Mouse (Mus musculus): ENCODE data around the gene Wdr73. TPM values are rescaled to one million over a fixed set of nuclear protein-coding genes. Genes with fewer than 3 reads are reported as not detected.

Wdr73 gene
- polyA plus RNA-seq, 1 experiment from 2014 or later: 35.8 TPM

DNA sequence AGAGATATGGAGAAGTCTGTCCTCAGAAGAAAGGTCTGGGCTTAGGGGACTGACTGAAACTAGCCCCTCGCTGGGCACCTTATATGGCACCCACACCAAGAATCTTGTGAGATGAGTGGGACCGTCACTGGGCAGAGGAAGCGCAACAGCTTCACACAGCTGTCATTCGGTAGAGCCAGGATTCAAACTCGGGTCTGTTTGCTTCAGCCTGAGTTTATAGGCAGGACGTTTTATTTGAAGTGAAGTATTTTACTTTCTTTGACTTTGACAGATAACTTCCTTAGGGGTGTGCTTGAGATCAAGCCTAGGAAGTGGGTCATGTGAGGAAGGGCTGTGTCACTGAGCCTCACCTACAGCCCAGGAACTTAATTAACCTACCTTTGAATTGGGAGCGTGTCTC lies 35.5 kb downstream of the Wdr73 start:
- Histone ChIP-seq H3K27ac (ENCODE audit: low read depth, low read length) (no peak overlapping the region), H3K4me1 (ENCODE audit: control insufficient read depth, insufficient read depth, low read depth, low read length) (peaks cover 32% of the 10 kb centered on the region), H3K9ac (ENCODE audit: low read depth, low read length) (no peak overlapping the region), H3K27me3 (replicated peaks; ENCODE audit: control insufficient read depth, insufficient read depth, low read length) (no peaks in the 10 kb centered on the region), H3K4me2 (ENCODE audit: low read length) (no peak overlapping the region), H3K36me3 (ENCODE audit: control insufficient read depth, insufficient read depth, low read length) (peaks cover 21% of the 10 kb centered on the region), H3K9me3 (ENCODE audit: control insufficient read depth, low read length) (no peaks in the 10 kb centered on the region), H3K4me3 (ENCODE audit: low read length) (no peak overlapping the region)
- ATAC-seq: no peak
- WGBS: 92% methylated on average over 7 of the region's 7 CpGs

DNA sequence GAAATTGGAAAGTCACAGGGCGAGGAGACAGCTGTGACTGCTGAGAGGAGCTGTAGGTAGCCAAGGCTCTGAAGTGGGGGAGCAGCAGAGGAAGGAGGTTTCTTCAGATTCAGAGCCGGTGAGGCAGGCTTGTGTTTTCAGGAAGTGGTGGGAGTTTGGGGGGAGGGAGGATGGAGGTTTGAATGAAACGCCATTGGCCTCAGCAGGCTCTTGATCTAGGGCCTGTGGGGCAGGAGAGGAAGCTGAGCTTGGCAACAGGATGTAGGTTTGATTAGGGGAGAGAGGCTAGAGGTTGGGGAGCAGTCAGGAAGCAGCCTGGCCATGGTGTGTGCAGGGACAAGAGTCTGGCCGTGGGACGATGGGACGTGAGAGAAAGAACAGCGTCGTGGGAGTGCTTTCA lies 36.2 kb downstream of the Wdr73 start:
- peaks cover 34% of the 10 kb centered on the region for H3K4me1 ChIP-seq (ENCODE audit: control insufficient read depth, insufficient read depth, low read depth, low read length)
- H3K27ac ChIP-seq (ENCODE audit: low read depth, low read length): no peak overlapping the region
- no peak for ATAC-seq
- no peak overlapping the region for H3K9ac ChIP-seq (ENCODE audit: low read depth, low read length)
- H3K27me3 ChIP-seq (replicated peaks; ENCODE audit: control insufficient read depth, insufficient read depth, low read length): no peaks in the 10 kb centered on the region
- WGBS: 85% methylated on average over 8 of the region's 8 CpGs
- H3K9me3 ChIP-seq (ENCODE audit: control insufficient read depth, low read length): no peaks in the 10 kb centered on the region
- no peak overlapping the region for H3K4me2 ChIP-seq (ENCODE audit: low read length)
- peaks cover 19% of the 10 kb centered on the region for H3K36me3 ChIP-seq (ENCODE audit: control insufficient read depth, insufficient read depth, low read length)
- no peak overlapping the region for H3K4me3 ChIP-seq (ENCODE audit: low read length)

DNA sequence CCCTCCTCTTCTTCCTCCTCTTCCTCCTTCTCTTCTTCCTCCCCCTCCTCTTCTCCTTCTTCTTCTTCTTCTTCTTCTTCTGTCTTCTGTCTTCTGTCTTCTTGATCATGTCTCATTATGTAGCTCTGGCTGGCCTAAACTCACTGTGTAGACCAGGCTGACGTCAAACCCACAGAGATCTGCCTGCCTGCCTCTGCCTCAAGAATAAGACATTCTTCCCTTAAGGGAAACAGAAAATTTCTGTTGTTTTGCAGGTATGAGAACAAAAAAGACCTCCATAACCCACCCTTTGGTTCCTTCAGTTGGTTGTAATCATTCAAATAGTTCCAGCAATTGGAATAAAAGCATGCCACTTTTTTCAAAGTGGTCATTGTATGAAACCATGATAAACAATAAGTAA lies 36.9 kb downstream of the Wdr73 start:
- H3K27me3 ChIP-seq (replicated peaks; ENCODE audit: control insufficient read depth, insufficient read depth, low read length): no peaks in the 10 kb centered on the region
- no peak overlapping the region for H3K27ac ChIP-seq (ENCODE audit: low read depth, low read length)
- no peak overlapping the region; the same call in 1 of the 2 replicates for H3K4me2 ChIP-seq (ENCODE audit: low read length)
- H3K4me1 ChIP-seq (ENCODE audit: control insufficient read depth, insufficient read depth, low read depth, low read length): peaks cover 34% of the 10 kb centered on the region
- WGBS: 48% methylated on average over 1 of the region's 1 CpGs
- H3K9ac ChIP-seq (ENCODE audit: low read depth, low read length): no peak overlapping the region
- no peak for ATAC-seq
- H3K9me3 ChIP-seq (ENCODE audit: control insufficient read depth, low read length): no peaks in the 10 kb centered on the region
- peaks cover 19% of the 10 kb centered on the region for H3K36me3 ChIP-seq (ENCODE audit: control insufficient read depth, insufficient read depth, low read length)
- H3K4me3 ChIP-seq (ENCODE audit: low read length): no peak overlapping the region

DNA sequence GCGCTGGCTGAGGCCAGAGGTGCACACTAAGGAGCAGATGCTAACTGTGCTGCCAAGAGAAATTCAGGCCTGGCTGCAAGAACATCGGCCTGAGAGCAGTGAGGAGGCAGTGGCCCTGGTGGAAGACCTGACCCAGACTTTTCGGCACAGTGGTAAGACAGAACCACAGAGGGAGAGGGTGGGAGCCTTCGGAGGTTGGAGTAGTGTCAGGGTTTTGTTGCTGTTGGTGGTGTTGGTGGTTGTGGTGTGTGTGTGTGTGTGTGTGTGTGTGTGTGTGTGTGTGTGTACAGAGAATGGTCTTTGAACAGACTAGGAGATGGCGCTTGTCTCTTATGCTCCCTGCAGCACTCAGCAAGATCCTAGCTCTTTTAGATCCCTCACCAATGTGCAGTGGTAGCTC lies 37.5 kb downstream of the Wdr73 start:
- H3K4me3 ChIP-seq (ENCODE audit: low read length): no peak overlapping the region; the same call in 1 of the 2 replicates

DNA sequence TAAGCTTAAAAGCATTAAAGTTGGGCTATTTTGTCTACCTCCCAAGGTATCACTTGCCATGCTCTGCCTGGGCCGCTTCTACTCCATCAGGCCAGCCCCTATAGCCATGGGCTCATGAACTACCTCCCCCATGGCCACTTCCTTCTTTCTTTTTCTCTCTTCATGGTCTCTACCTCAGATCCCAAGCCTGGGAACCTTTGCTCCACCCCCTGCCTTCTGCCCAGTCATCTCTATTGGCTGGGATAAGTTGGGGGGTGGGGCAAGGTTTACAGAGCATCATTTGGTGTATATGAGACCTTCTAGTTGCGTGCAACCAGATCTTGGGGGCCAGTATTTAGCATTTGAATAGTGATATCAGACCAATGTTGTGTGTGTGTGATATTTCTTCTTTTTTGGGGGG lies 38.6 kb downstream of the Wdr73 start:
- Histone ChIP-seq H3K4me3 (ENCODE audit: low read length) (peak overlapping the region; percentile 6; the same call in 1 of the 2 replicates), H3K4me1 (ENCODE audit: control insufficient read depth, insufficient read depth, low read depth, low read length) (peaks cover 34% of the 10 kb centered on the region), H3K27me3 (replicated peaks; ENCODE audit: control insufficient read depth, insufficient read depth, low read length) (no peaks in the 10 kb centered on the region), H3K36me3 (ENCODE audit: control insufficient read depth, insufficient read depth, low read length) (peaks cover 8% of the 10 kb centered on the region), H3K27ac (ENCODE audit: low read depth, low read length) (no peak overlapping the region), H3K9me3 (ENCODE audit: control insufficient read depth, low read length) (no peaks in the 10 kb centered on the region), H3K4me2 (ENCODE audit: low read length) (peak overlapping the region; percentile 82), H3K9ac (ENCODE audit: low read depth, low read length) (no peak overlapping the region)
- ATAC-seq: no peak
- WGBS: 77% methylated on average over 2 of the region's 2 CpGs

More for the DNA sequence above, 37.5 kb downstream of the Wdr73 start:
- H3K36me3 ChIP-seq (ENCODE audit: control insufficient read depth, insufficient read depth, low read length): peaks cover 18% of the 10 kb centered on the region
- 80% methylated on average over 5 of the region's 5 CpGs for WGBS
- no peaks in the 10 kb centered on the region for H3K9me3 ChIP-seq (ENCODE audit: control insufficient read depth, low read length)
- H3K27ac ChIP-seq (ENCODE audit: low read depth, low read length): no peak overlapping the region
- peaks cover 34% of the 10 kb centered on the region for H3K4me1 ChIP-seq (ENCODE audit: control insufficient read depth, insufficient read depth, low read depth, low read length)
- H3K27me3 ChIP-seq (replicated peaks; ENCODE audit: control insufficient read depth, insufficient read depth, low read length): no peaks in the 10 kb centered on the region
- peak overlapping the region; percentile 51 for H3K9ac ChIP-seq (ENCODE audit: low read depth, low read length)
- H3K4me2 ChIP-seq (ENCODE audit: low read length): peak overlapping the region; percentile 41
- ATAC-seq: no peak

DNA sequence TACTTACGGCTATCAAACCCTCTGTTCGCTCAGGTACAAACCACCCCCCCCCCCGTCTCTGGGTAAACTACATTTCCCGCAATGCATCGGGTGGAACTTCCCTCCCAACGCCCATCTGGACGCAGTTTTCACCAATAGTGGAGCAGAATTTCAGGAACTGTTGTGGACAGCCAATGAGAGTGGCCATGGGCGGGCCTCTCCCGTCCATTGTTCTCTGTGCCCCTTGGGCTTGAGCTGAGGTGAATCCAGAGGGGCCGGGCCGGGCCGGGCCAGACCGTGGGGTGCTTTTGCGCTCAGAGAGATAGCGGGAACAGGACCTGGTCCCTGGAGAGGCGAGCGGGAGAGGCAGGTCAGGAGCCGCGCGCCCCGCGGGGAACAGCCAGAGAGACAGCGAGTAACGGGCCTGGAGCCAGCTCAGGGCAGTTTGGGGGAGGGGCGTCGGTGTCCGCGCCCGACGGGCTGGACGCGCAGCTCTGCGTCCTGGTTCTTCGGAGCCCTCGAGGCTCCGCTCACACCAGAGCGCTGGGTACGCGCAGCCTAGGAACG lies 40.3 kb downstream of the Wdr73 start, which contains the start of gene Zscan2:
Gene Zscan2 (plus strand): TSS at position 192 of the 546 bp plus-strand sequence.
- H3K9ac ChIP-seq (ENCODE audit: low read depth, low read length): peak within 1 kb of the TSS; percentile 98
- H3K4me1 ChIP-seq (ENCODE audit: control insufficient read depth, insufficient read depth, low read depth, low read length): peaks cover 34% of the 10 kb centered on the region
- H3K27me3 ChIP-seq (replicated peaks; ENCODE audit: control insufficient read depth, insufficient read depth, low read length): no peaks in the 10 kb centered on the region
- peak within 1 kb of the TSS; percentile 86 for H3K4me2 ChIP-seq (ENCODE audit: low read length)
- under 1% methylated on average over 40 of the region's 40 CpGs for WGBS
- ATAC-seq: peak; percentile 99
- peak within 1 kb of the TSS; percentile 93 for H3K27ac ChIP-seq (ENCODE audit: low read depth, low read length)
- H3K36me3 ChIP-seq (ENCODE audit: control insufficient read depth, insufficient read depth, low read length): peaks cover 8% of the 10 kb centered on the region
- peak within 1 kb of the TSS; percentile 93 for H3K4me3 ChIP-seq (ENCODE audit: low read length)
- H3K9me3 ChIP-seq (ENCODE audit: control insufficient read depth, low read length): no peaks in the 10 kb centered on the region

DNA sequence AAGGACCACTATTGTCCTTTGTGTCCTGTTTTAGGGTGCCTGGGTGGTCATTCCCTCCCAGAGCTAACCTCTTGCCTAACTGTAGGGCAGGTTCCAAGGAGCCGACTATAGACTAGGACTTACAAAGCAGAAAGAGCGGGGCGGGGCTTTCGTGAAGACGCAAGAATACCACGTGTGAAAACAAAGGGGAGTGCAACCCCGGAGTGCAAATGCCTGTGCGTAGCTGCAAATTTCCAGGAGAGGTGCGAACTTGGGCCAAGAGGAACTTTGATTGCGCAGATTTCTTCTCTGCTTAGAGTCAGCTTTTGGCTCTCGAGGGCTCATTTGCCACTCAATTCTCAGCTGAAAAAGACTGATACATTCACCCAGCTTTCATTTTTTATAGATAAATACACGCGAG lies 40.8 kb downstream of the Wdr73 start:
- peaks cover 3% of the 10 kb centered on the region; the same call in 1 of the 2 replicates for H3K36me3 ChIP-seq (ENCODE audit: control insufficient read depth, insufficient read depth, low read length)
- peak; percentile 55 for ATAC-seq
- no peaks in the 10 kb centered on the region for H3K9me3 ChIP-seq (ENCODE audit: control insufficient read depth, low read length)
- peak overlapping the region; percentile 51; the same call in 1 of the 2 replicates for H3K27ac ChIP-seq (ENCODE audit: low read depth, low read length)
- under 1% methylated on average over 13 of the region's 13 CpGs for WGBS
- peaks cover 31% of the 10 kb centered on the region for H3K4me1 ChIP-seq (ENCODE audit: control insufficient read depth, insufficient read depth, low read depth, low read length)
- H3K27me3 ChIP-seq (replicated peaks; ENCODE audit: control insufficient read depth, insufficient read depth, low read length): no peaks in the 10 kb centered on the region
- peak overlapping the region; percentile 93 for H3K4me3 ChIP-seq (ENCODE audit: low read length)
- H3K9ac ChIP-seq (ENCODE audit: low read depth, low read length): peak overlapping the region; percentile 66
- H3K4me2 ChIP-seq (ENCODE audit: low read length): peak overlapping the region; percentile 86

DNA sequence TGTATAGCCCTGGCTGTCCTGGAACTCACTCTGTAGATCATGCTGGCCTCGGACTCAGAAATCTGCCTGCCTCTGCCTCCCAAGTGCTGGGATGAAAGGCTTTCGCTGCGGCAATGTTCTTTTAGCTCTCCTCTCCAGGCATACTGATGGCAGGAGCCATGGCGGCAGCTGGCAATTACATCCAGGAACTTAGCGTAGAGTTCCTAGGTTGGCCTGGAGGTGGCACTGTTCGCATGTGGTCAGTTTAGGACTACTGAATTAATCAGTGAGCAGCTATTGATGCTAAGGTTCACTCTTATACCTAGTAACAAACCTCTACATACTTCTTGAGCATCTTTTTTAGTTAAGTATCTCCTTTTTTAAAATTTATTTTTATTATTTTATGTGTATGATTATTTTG lies 43.9 kb downstream of the Wdr73 start:
- no peaks in the 10 kb centered on the region for H3K27me3 ChIP-seq (replicated peaks; ENCODE audit: control insufficient read depth, insufficient read depth, low read length)
- no peak for ATAC-seq

DNA sequence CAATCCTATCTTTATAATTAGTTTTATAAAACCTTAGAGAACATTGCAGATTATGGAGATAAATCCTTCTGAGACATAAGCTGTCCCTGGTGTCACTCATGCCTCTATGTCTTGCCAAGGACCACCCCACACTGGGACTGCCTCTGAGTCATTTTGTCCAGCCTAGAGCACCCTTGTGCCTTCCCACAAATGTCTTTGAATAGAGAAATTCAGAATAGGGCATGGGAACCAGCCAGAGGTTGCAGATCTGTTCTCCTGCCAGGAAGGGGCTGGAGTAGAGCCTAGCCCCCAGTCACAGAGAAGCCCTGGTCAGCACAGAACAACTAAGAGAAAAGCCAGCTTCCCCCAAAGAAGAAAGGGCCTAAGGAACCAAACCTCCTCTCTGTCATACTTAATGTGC lies 45.8 kb downstream of the Wdr73 start:
- ATAC-seq: peak; percentile 72
- H3K27me3 ChIP-seq (replicated peaks; ENCODE audit: control insufficient read depth, insufficient read depth, low read length): no peaks in the 10 kb centered on the region
- no peak overlapping the region for H3K4me2 ChIP-seq (ENCODE audit: low read length)
- no peak overlapping the region for H3K4me3 ChIP-seq (ENCODE audit: low read length)
- peaks cover 3% of the 10 kb centered on the region for H3K4me1 ChIP-seq (ENCODE audit: control insufficient read depth, insufficient read depth, low read depth, low read length)
- H3K9me3 ChIP-seq (ENCODE audit: control insufficient read depth, low read length): no peaks in the 10 kb centered on the region
- H3K36me3 ChIP-seq (ENCODE audit: control insufficient read depth, insufficient read depth, low read length): no peaks in the 10 kb centered on the region
- no peak overlapping the region; the same call in 1 of the 2 replicates for H3K27ac ChIP-seq (ENCODE audit: low read depth, low read length)
- H3K9ac ChIP-seq (ENCODE audit: low read depth, low read length): no peak overlapping the region

More for the DNA sequence above, 43.9 kb downstream of the Wdr73 start:
- no peak overlapping the region for H3K4me2 ChIP-seq (ENCODE audit: low read length)
- H3K27ac ChIP-seq (ENCODE audit: low read depth, low read length): no peak overlapping the region
- no peak overlapping the region for H3K9ac ChIP-seq (ENCODE audit: low read depth, low read length)
- 24% methylated on average over 6 of the region's 6 CpGs for WGBS
- no peaks in the 10 kb centered on the region for H3K9me3 ChIP-seq (ENCODE audit: control insufficient read depth, low read length)
- no peak overlapping the region for H3K4me3 ChIP-seq (ENCODE audit: low read length)
- H3K4me1 ChIP-seq (ENCODE audit: control insufficient read depth, insufficient read depth, low read depth, low read length): peaks cover 6% of the 10 kb centered on the region
- H3K36me3 ChIP-seq (ENCODE audit: control insufficient read depth, insufficient read depth, low read length): no peaks in the 10 kb centered on the region
